Mouse (Mus musculus): ENCODE results near the gene Gm8439. TPM values are rescaled to one million over a fixed set of nuclear protein-coding genes. Genes with fewer than 3 reads are reported as not detected.

Gm8439 gene
- polyA plus RNA-seq, 1 experiment, result not detected

GRCm38 (mm10) chr4:120568005-120568404 lies 20.5 kb upstream of the Gm8439 start:
- no peaks in the 10 kb centered on the region for H3K27me3 ChIP-seq (ENCODE audit: control insufficient read depth, insufficient read depth, insufficient read length)
- H3K36me3 ChIP-seq (ENCODE audit: control insufficient read depth, insufficient read depth), result peaks cover 12% of the 10 kb centered on the region
- TF ChIP-seq SRF (IDR thresholded peaks at IDR 0.05; ENCODE audit: control insufficient read depth, insufficient read length, low read depth) (no peak), E2F4 (IDR thresholded peaks at IDR 0.05; ENCODE audit: insufficient read depth) (no peak), MYOG (IDR thresholded peaks at IDR 0.05; ENCODE audit: control insufficient read depth in 1 of 3, insufficient read depth in 1 of 3, insufficient read length in 2 of 3, low read depth in 2 of 3) (no peak), MAX (IDR thresholded peaks at IDR 0.05; ENCODE audit: low read depth) (no peak), POLR2AphosphoS2 (IDR thresholded peaks at IDR 0.05; ENCODE audit: insufficient read length, low read depth) (no peak), USF1 (IDR thresholded peaks at IDR 0.05; ENCODE audit: low read depth) (no peak), MYOD1 (IDR thresholded peaks at IDR 0.05; ENCODE audit: control insufficient read depth in 1 of 3, insufficient read length in 2 of 3, low read depth in 2 of 3) (no peak), TCF3 (IDR thresholded peaks at IDR 0.05; ENCODE audit: insufficient read length, low read depth) (no peak), REST (IDR thresholded peaks at IDR 0.05; ENCODE audit: insufficient read depth, insufficient read length) (no peak), TCF12 (IDR thresholded peaks at IDR 0.05; ENCODE audit: insufficient read depth, poor library complexity, severe bottlenecking) (no peak), CEBPB (IDR thresholded peaks at IDR 0.05; ENCODE audit: insufficient read depth, poor library complexity, severe bottlenecking) (no peak), POLR2A (IDR thresholded peaks at IDR 0.05; ENCODE audit: insufficient read length, low read depth) (no peak)
- peaks cover 54% of the 10 kb centered on the region for H3K79me2 ChIP-seq (ENCODE audit: control insufficient read depth, insufficient read depth)
- no peak overlapping the region for H3ac ChIP-seq (ENCODE audit: control insufficient read depth, insufficient read length)
- H3K4me2 ChIP-seq (ENCODE audit: low read depth), result peak overlapping the region; percentile 79
- H3K4me3 ChIP-seq, result peak overlapping the region; percentile 53

GRCm38 (mm10) chr4:120569025-120569424 lies 19.5 kb upstream of the Gm8439 start:
- Histone ChIP-seq H3ac (ENCODE audit: control insufficient read depth, insufficient read length) (peak overlapping the region; percentile 84), H3K79me2 (ENCODE audit: control insufficient read depth, insufficient read depth) (peaks cover 54% of the 10 kb centered on the region), H3K27me3 (ENCODE audit: control insufficient read depth, insufficient read depth, insufficient read length) (no peaks in the 10 kb centered on the region), H3K4me3 (peak overlapping the region; percentile 53), H3K4me2 (ENCODE audit: low read depth) (peak overlapping the region; percentile 79), H3K36me3 (ENCODE audit: control insufficient read depth, insufficient read depth) (peaks cover 12% of the 10 kb centered on the region)
- TF ChIP-seq TCF3 (IDR thresholded peaks at IDR 0.05; ENCODE audit: insufficient read length, low read depth) (no peak), CEBPB (IDR thresholded peaks at IDR 0.05; ENCODE audit: insufficient read depth, poor library complexity, severe bottlenecking) (no peak), USF1 (IDR thresholded peaks at IDR 0.05; ENCODE audit: low read depth) (no peak), MYOD1 (IDR thresholded peaks at IDR 0.05; ENCODE audit: control insufficient read depth in 1 of 3, insufficient read length in 2 of 3, low read depth in 2 of 3) (no peak), TCF12 (IDR thresholded peaks at IDR 0.05; ENCODE audit: insufficient read depth, poor library complexity, severe bottlenecking) (no peak), SRF (IDR thresholded peaks at IDR 0.05; ENCODE audit: control insufficient read depth, insufficient read length, low read depth) (no peak), POLR2AphosphoS2 (IDR thresholded peaks at IDR 0.05; ENCODE audit: insufficient read length, low read depth) (no peak), REST (IDR thresholded peaks at IDR 0.05; ENCODE audit: insufficient read depth, insufficient read length) (no peak), MYOG (IDR thresholded peaks at IDR 0.05; ENCODE audit: control insufficient read depth in 1 of 3, insufficient read depth in 1 of 3, insufficient read length in 2 of 3, low read depth in 2 of 3) (no peak), E2F4 (IDR thresholded peaks at IDR 0.05; ENCODE audit: insufficient read depth) (no peak), MAX (IDR thresholded peaks at IDR 0.05; ENCODE audit: low read depth) (no peak), POLR2A (IDR thresholded peaks at IDR 0.05; ENCODE audit: insufficient read length, low read depth) (no peak)

DNA sequence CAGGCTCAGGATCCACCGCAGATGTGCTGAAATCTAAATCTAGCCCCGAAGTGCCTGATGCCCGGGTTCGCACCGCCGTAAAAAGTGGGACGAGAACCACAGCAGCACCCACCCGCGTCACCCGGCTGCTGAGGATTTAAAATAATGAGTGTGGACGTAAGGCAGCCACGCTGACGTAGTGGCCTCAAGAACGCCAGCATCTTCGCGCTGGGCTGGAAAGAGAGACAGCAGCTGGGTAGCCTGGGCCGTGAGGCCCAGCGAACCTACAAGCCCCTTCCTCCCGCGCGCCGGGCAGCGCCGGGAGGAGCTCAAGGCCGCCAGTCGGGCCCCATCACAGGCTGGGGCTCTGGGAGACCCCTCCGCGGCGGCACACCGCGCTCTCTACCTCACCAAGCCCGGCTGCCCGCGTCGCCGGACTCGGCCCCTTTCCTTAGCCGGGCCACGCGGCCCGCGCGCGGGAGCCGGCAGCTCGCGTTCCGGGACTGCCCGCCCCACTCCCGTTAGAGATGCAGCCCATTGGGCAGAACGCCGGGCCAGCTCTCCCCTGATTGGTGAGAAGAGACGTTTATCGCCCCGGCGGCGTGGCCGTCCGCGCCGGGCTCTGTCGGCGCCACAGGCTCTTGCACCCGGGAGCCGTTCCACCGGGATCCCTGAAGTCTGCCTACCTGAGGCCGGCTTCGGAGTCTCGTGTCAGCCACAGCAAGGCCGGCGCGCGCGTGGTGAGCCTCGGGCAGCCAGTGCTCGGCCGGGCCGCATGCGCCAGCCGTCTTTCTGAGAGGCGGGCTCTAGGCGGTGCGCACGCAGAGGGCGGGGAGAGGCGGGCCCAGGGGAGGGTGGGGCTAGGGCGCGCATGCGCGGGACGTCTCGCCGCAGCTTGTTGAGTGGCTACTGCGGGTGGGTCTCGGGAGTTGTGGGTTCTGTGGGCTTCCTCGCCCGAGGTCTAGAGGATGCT lies 18.8 kb upstream of the Gm8439 start, which contains the start of gene Ctps:
TSS of gene Ctps (minus strand) at position 791 of the 952 bp plus-strand sequence.
- H3ac ChIP-seq (ENCODE audit: control insufficient read depth, insufficient read length), result peak within 1 kb of the TSS; percentile 84
- H3K4me2 ChIP-seq (ENCODE audit: low read depth), result peak within 1 kb of the TSS; percentile 98
- H3K27me3 ChIP-seq (ENCODE audit: control insufficient read depth, insufficient read depth, insufficient read length), result no peaks in the 10 kb centered on the region
- peak within 1 kb of the TSS; percentile 53 for H3K4me3 ChIP-seq
- H3K36me3 ChIP-seq (ENCODE audit: control insufficient read depth, insufficient read depth), result peaks cover 7% of the 10 kb centered on the region
- TF ChIP-seq MYOD1 (IDR thresholded peaks at IDR 0.05; ENCODE audit: control insufficient read depth in 1 of 3, insufficient read length in 2 of 3, low read depth in 2 of 3), result peak in 1 of 3 experiments; percentile 34
- TF ChIP-seq TCF12 (IDR thresholded peaks at IDR 0.05; ENCODE audit: insufficient read depth, poor library complexity, severe bottlenecking), result no peak
- no peak for TF ChIP-seq SRF (IDR thresholded peaks at IDR 0.05; ENCODE audit: control insufficient read depth, insufficient read length, low read depth)
- TF ChIP-seq TCF3 (IDR thresholded peaks at IDR 0.05; ENCODE audit: insufficient read length, low read depth), result no peak
- peak; percentile 45 for TF ChIP-seq E2F4 (IDR thresholded peaks at IDR 0.05; ENCODE audit: insufficient read depth)
- no peak for TF ChIP-seq MAX (IDR thresholded peaks at IDR 0.05; ENCODE audit: low read depth)
- peak in 1 of 3 experiments; percentile 49 for TF ChIP-seq MYOG (IDR thresholded peaks at IDR 0.05; ENCODE audit: control insufficient read depth in 1 of 3, insufficient read depth in 1 of 3, insufficient read length in 2 of 3, low read depth in 2 of 3)
- TF ChIP-seq REST (IDR thresholded peaks at IDR 0.05; ENCODE audit: insufficient read depth, insufficient read length), result no peak
- peak; percentile 89 for TF ChIP-seq POLR2A (IDR thresholded peaks at IDR 0.05; ENCODE audit: insufficient read length, low read depth)
- TF ChIP-seq USF1 (IDR thresholded peaks at IDR 0.05; ENCODE audit: low read depth), result no peak
- TF ChIP-seq POLR2AphosphoS2 (IDR thresholded peaks at IDR 0.05; ENCODE audit: insufficient read length, low read depth), result peak; percentile 91
- TF ChIP-seq CEBPB (IDR thresholded peaks at IDR 0.05; ENCODE audit: insufficient read depth, poor library complexity, severe bottlenecking), result no peak
- peaks cover 48% of the 10 kb centered on the region for H3K79me2 ChIP-seq (ENCODE audit: control insufficient read depth, insufficient read depth)

- no peaks in the 10 kb centered on the region for H3K36me3 ChIP-seq (ENCODE audit: control insufficient read depth, insufficient read depth)
- TF ChIP-seq MYOD1 (IDR thresholded peaks at IDR 0.05; ENCODE audit: control insufficient read depth in 1 of 3, insufficient read length in 2 of 3, low read depth in 2 of 3) (peak in 1 of 3 experiments; percentile 27), POLR2AphosphoS2 (IDR thresholded peaks at IDR 0.05; ENCODE audit: insufficient read length, low read depth) (no peak), E2F4 (IDR thresholded peaks at IDR 0.05; ENCODE audit: insufficient read depth) (no peak), CEBPB (IDR thresholded peaks at IDR 0.05; ENCODE audit: insufficient read depth, poor library complexity, severe bottlenecking) (no peak), POLR2A (IDR thresholded peaks at IDR 0.05; ENCODE audit: insufficient read length, low read depth) (no peak), MYOG (IDR thresholded peaks at IDR 0.05; ENCODE audit: control insufficient read depth in 1 of 3, insufficient read depth in 1 of 3, insufficient read length in 2 of 3, low read depth in 2 of 3) (peak in 2 of 3 experiments; percentile 3 to 22), MAX (IDR thresholded peaks at IDR 0.05; ENCODE audit: low read depth) (no peak), REST (IDR thresholded peaks at IDR 0.05; ENCODE audit: insufficient read depth, insufficient read length) (no peak), SRF (IDR thresholded peaks at IDR 0.05; ENCODE audit: control insufficient read depth, insufficient read length, low read depth) (no peak), TCF3 (IDR thresholded peaks at IDR 0.05; ENCODE audit: insufficient read length, low read depth) (no peak), USF1 (IDR thresholded peaks at IDR 0.05; ENCODE audit: low read depth) (no peak)
- H3K4me2 ChIP-seq (ENCODE audit: low read depth), result peak overlapping the region; percentile 98
- peak overlapping the region; percentile 84 for H3ac ChIP-seq (ENCODE audit: control insufficient read depth, insufficient read length)
- H3K27me3 ChIP-seq (ENCODE audit: control insufficient read depth, insufficient read depth, insufficient read length), result no peaks in the 10 kb centered on the region
- peaks cover 40% of the 10 kb centered on the region for H3K79me2 ChIP-seq (ENCODE audit: control insufficient read depth, insufficient read depth)
- peak overlapping the region; percentile 53 for H3K4me3 ChIP-seq
These were observed 18.0 kb upstream of the Gm8439 start for GRCm38 (mm10) chr4:120570438-120571069.
